Mouse (Mus musculus) heart, postnatal 0 days (tissue): ENCODE measurements around the gene Ssr4. TPM values are rescaled to one million over a fixed set of nuclear protein-coding genes. Genes with fewer than 3 reads are reported as not detected.

Experiments
- ATAC-seq: fragments of 200-750 bp; cut with Nextera tagmentation; 2 replicates; pipeline ENCODE4 v1.8.0; 2017; ENCODE audit warnings: low read depth, moderate number of reproducible peaks, moderate library complexity; ENCODE audit not compliant: insufficient read depth
- DNase-seq: peaks from one replicate; pipeline ENCODE4 v3.0.0-alpha.2; 2016; ENCODE audit warnings: low spot score
- H3K27ac ChIP-seq: fragments of 300-500 bp; sonication (generic); 2 replicates; pipeline ENCODE4 v1.5.1; 2014; ENCODE audit warnings: low read depth, mild to moderate bottlenecking
- H3K27me3 ChIP-seq: fragments of 300-500 bp; sonication (generic); 2 replicates; pipeline ENCODE4 v1.6.1; 2014; ENCODE audit warnings: low read length, mixed read lengths; ENCODE audit not compliant: control insufficient read depth, insufficient read depth
- H3K36me3 ChIP-seq: fragments of 300-500 bp; sonication (generic); replicated peaks from 2 replicates; pipeline ENCODE4 v1.6.1; 2014; ENCODE audit warnings: low read length, mixed read lengths; ENCODE audit not compliant: control insufficient read depth, insufficient read depth
- H3K4me1 ChIP-seq: fragments of 300-500 bp; sonication (generic); 2 replicates; pipeline ENCODE4 v1.6.1; 2014; ENCODE audit warnings: antibody characterized with exemption; ENCODE audit not compliant: control insufficient read depth, insufficient read depth
- H3K4me2 ChIP-seq: fragments of 300-500 bp; sonication (generic); 2 replicates; pipeline ENCODE4 v1.6.1; 2014; ENCODE audit warnings: low read depth, mild to moderate bottlenecking, low read length, moderate library complexity
- H3K4me3 ChIP-seq: fragments of 300-500 bp; sonication (generic); 2 replicates; pipeline ENCODE4 v1.5.1; 2014; ENCODE audit warnings: low read depth, low read length
- H3K9ac ChIP-seq: fragments of 300-500 bp; sonication (generic); replicated peaks from 2 replicates; pipeline ENCODE4 v1.6.1; 2014; ENCODE audit warnings: low read depth, low read length, mixed read lengths
- H3K9me3 ChIP-seq: fragments of 300-500 bp; sonication (generic); replicated peaks from 2 replicates; pipeline ENCODE4 v1.6.1; 2016; ENCODE audit warnings: low read length; ENCODE audit not compliant: control insufficient read depth
- CTCF ChIP-seq: IDR thresholded peaks from 2 replicates; pipeline ENCODE4 v1.5.1; 2016; ENCODE audit warnings: antibody characterized with exemption, control low read depth, low read depth
- EP300 ChIP-seq: IDR thresholded peaks from 2 replicates; pipeline ENCODE4 v1.6.1; 2016; ENCODE audit warnings: antibody characterized with exemption, low read depth
- WGBS: fragments of 180-500 bp; shearing (Covaris S2); extraction: QIAGEN DNeasy Blood & Tissue Kit; methylation state at CpG from one replicate; pipeline ENCODE4 v1.1.7; 2014; 5-methylcytosine and 5-hydroxymethylcytosine counted together
- polyA plus RNA-seq: library from polyadenylated mRNA; unstranded; fragments of >200 nt; fragmentation: Nextera tagmentation; extraction: Ambion mirVana; gene quantifications from 2 replicates; pipeline ENCODE4 v1.2.1, GENCODE M21; 2015
- total RNA-seq: library from RNA; depleted of rRNA; stranded (reverse); fragments of >200 nt; gene quantifications from 2 replicates; pipeline ENCODE4 v1.2.3, GENCODE M21; 2014; ENCODE audit warnings: low replicate concordance

Gene Ssr4
- total and polyA plus RNA-seq, 2 experiments from 2014 or later, result 146 to 181 TPM

DNA sequence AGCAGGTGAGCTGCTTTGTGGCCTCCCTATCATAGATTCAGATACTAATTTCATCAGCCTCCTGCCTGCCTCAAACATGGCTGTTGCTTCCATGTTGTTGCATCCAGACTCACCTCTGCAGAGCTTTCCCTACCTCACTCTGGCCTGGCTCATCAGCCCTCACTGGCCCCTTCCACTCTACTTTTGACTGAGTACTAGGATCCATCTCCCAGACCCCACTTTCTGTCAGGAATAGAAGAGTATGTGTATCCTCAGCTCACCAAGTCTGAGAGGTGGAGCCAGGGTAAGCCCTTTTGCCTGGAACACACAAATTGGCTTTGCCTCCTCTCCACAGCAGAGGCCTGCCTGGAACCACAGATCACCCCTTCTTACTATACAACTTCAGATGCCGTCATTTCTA, 1.7 kb downstream of the Ssr4 start:
- no peaks in the 10 kb centered on the region for H3K27me3 ChIP-seq
- H3K27ac ChIP-seq, result no peak overlapping the region
- H3K4me1 ChIP-seq, result peaks cover 10% of the 10 kb centered on the region; the same call in 1 of the 2 replicates
- peaks cover 9% of the 10 kb centered on the region; the same call in 1 of the 2 replicates for H3K36me3 ChIP-seq
- no peak for ATAC-seq
- TF ChIP-seq EP300, result no peak
- TF ChIP-seq CTCF, result no peak
- H3K9ac ChIP-seq, result no peak overlapping the region
- WGBS, result 84% methylated on average over 1 of the region's 1 CpGs
- H3K4me3 ChIP-seq, result no peak overlapping the region
- H3K9me3 ChIP-seq, result no peaks in the 10 kb centered on the region
- H3K4me2 ChIP-seq, result no peak overlapping the region
- no peak for DNase-seq

GRCm38 (mm10) chrX:73793039-73793438, 6.2 kb downstream of the Ssr4 start:
- no peak for ATAC-seq

GRCm38 (mm10) chrX:73793505-73793904, 6.7 kb downstream of the Ssr4 start:
- DNase-seq (no peak), ATAC-seq (no peak)
- no peaks in the 10 kb centered on the region; the same call in 1 of the 2 replicates for H3K4me1 ChIP-seq

More at GRCm38 (mm10) chrX:73793039-73793438, 6.2 kb downstream of the Ssr4 start:
- TF ChIP-seq EP300, result no peak
- H3K9me3 ChIP-seq, result no peaks in the 10 kb centered on the region
- DNase-seq, result no peak
- H3K4me2 ChIP-seq, result no peak overlapping the region
- no peak overlapping the region for H3K27ac ChIP-seq
- H3K4me1 ChIP-seq, result no peaks in the 10 kb centered on the region; the same call in 1 of the 2 replicates
- H3K4me3 ChIP-seq, result no peak overlapping the region
- no peaks in the 10 kb centered on the region for H3K27me3 ChIP-seq
- H3K9ac ChIP-seq, result no peak overlapping the region
- H3K36me3 ChIP-seq, result peaks cover 9% of the 10 kb centered on the region; the same call in 1 of the 2 replicates

DNA sequence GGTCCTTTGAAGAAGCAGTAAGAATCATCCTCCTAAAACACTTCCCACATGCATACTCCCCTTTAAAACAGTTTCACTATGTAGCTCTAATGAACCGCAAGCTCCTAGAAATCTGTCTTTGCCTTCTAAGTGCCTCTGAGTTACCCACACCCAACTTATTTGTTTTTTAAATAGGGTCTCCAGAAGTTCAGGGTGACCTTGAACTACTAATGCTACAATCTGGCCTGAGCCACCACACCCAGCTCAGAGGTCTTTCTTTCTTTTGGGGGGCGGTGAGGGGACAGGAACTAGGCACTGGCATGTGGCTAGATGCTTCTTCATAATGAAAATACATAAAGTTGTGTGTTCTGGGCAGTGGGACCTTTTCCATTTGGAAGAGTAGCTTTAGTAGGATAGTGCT, 10.7 kb downstream of the Ssr4 start:
- Histone ChIP-seq H3K27ac (no peak overlapping the region), H3K27me3 (no peaks in the 10 kb centered on the region), H3K9me3 (no peaks in the 10 kb centered on the region), H3K4me2 (no peak overlapping the region), H3K4me1 (no peaks in the 10 kb centered on the region), H3K36me3 (no peaks in the 10 kb centered on the region), H3K4me3 (no peak overlapping the region), H3K9ac (no peak overlapping the region)
- DNase-seq (no peak), ATAC-seq (no peak)
- no peak for TF ChIP-seq EP300
- TF ChIP-seq CTCF, result no peak
- 69% methylated on average over 2 of the region's 2 CpGs for WGBS

More at GRCm38 (mm10) chrX:73793505-73793904, 6.7 kb downstream of the Ssr4 start:
- no peak overlapping the region for H3K9ac ChIP-seq
- H3K4me2 ChIP-seq, result no peak overlapping the region
- peaks cover 9% of the 10 kb centered on the region; the same call in 1 of the 2 replicates for H3K36me3 ChIP-seq
- TF ChIP-seq CTCF (no peak), EP300 (no peak)
- H3K4me3 ChIP-seq, result no peak overlapping the region
- WGBS, result 10% methylated on average over 1 of the region's 1 CpGs
- no peak overlapping the region for H3K27ac ChIP-seq
- H3K9me3 ChIP-seq, result no peaks in the 10 kb centered on the region
- no peaks in the 10 kb centered on the region for H3K27me3 ChIP-seq

GRCm38 (mm10) chrX:73798502-73798901, 11.7 kb downstream of the Ssr4 start:
- Histone ChIP-seq H3K9me3 (no peaks in the 10 kb centered on the region), H3K36me3 (no peaks in the 10 kb centered on the region), H3K27ac (no peak overlapping the region), H3K27me3 (no peaks in the 10 kb centered on the region), H3K4me3 (no peak overlapping the region), H3K4me1 (no peaks in the 10 kb centered on the region), H3K4me2 (no peak overlapping the region), H3K9ac (no peak overlapping the region)
- no peak for TF ChIP-seq EP300
- TF ChIP-seq CTCF, result peak; percentile 83
- 34% methylated on average over 9 of the region's 9 CpGs for WGBS
- DNase-seq (peak; percentile 55), ATAC-seq (peak; percentile 87)

GRCm38 (mm10) chrX:73805814-73806213, 19.0 kb downstream of the Ssr4 start:
- TF ChIP-seq EP300 (no peak), CTCF (no peak)
- H3K4me3 ChIP-seq, result no peak overlapping the region
- no peaks in the 10 kb centered on the region for H3K4me1 ChIP-seq
- H3K27ac ChIP-seq, result no peak overlapping the region
- no peak for ATAC-seq
- H3K36me3 ChIP-seq, result no peaks in the 10 kb centered on the region
- no peak overlapping the region for H3K4me2 ChIP-seq
- H3K27me3 ChIP-seq, result no peaks in the 10 kb centered on the region
- H3K9ac ChIP-seq, result no peak overlapping the region
- DNase-seq, result no peak
- H3K9me3 ChIP-seq, result no peaks in the 10 kb centered on the region
- 56% methylated on average over 1 of the region's 1 CpGs for WGBS
